Mouse (Mus musculus): ENCODE measurements around the gene Tns4. TPM values are rescaled to one million over a fixed set of nuclear protein-coding genes. Genes with fewer than 3 reads are reported as not detected.
A peak's percentile ranks its signal among the peaks of the same experiment; 100 is the strongest.

Tns4 gene
- total and polyA plus RNA-seq, 2 experiments from 2014 or later: 0.17 to 0.38 TPM

GRCm38 (mm10) chr11:99113111-99113510 lies 24.0 kb upstream of the Tns4 start:
- Histone ChIP-seq H3K9ac (replicated peaks; ENCODE audit: low read length, poor library complexity, severe bottlenecking) (no peak overlapping the region), H3K27me3 (ENCODE audit: insufficient read depth, low read length) (no peaks in the 10 kb centered on the region), H3K4me1 (ENCODE audit: insufficient read depth, low read length) (no peaks in the 10 kb centered on the region), H3K4me3 (ENCODE audit: low read depth, low read length) (no peak overlapping the region), H3K27ac (ENCODE audit: low read depth, low read length) (no peak overlapping the region), H3K9me3 (ENCODE audit: low read length) (no peaks in the 10 kb centered on the region), H3K36me3 (ENCODE audit: insufficient read depth, low read length) (no peaks in the 10 kb centered on the region), H3K4me2 (ENCODE audit: low read depth, low read length, poor library complexity, severe bottlenecking) (no peak overlapping the region)
- ATAC-seq (ENCODE audit: low FRiP score): no peak
- peak; percentile 38 for DNase-seq (ENCODE audit: low spot score)
- TF ChIP-seq CTCF (IDR thresholded peaks at IDR 0.05): no peak
- 5% methylated on average over 3 of the region's 3 CpGs for WGBS

- Histone ChIP-seq H3K36me3 (ENCODE audit: insufficient read depth, low read length) (no peaks in the 10 kb centered on the region), H3K27ac (ENCODE audit: low read depth, low read length) (no peak overlapping the region), H3K9me3 (ENCODE audit: low read length) (no peaks in the 10 kb centered on the region), H3K4me3 (ENCODE audit: low read depth, low read length) (no peak overlapping the region), H3K27me3 (ENCODE audit: insufficient read depth, low read length) (no peaks in the 10 kb centered on the region), H3K9ac (replicated peaks; ENCODE audit: low read length, poor library complexity, severe bottlenecking) (no peak overlapping the region), H3K4me2 (ENCODE audit: low read depth, low read length, poor library complexity, severe bottlenecking) (no peak overlapping the region), H3K4me1 (ENCODE audit: insufficient read depth, low read length) (no peaks in the 10 kb centered on the region)
- TF ChIP-seq CTCF (IDR thresholded peaks at IDR 0.05): no peak
- 15% methylated on average over 5 of the region's 5 CpGs for WGBS
- DNase-seq (ENCODE audit: low spot score) (no peak), ATAC-seq (ENCODE audit: low FRiP score) (no peak)
These were observed 23.6 kb upstream of the Tns4 start for GRCm38 (mm10) chr11:99112700-99113099.

GRCm38 (mm10) chr11:99111631-99112030 lies 22.5 kb upstream of the Tns4 start:
- no peak for ATAC-seq (ENCODE audit: low FRiP score)
- no peak for DNase-seq (ENCODE audit: low spot score)

GRCm38 (mm10) chr11:99111155-99111554 lies 22.0 kb upstream of the Tns4 start:
- DNase-seq (ENCODE audit: low spot score): no peak
- H3K9ac ChIP-seq (replicated peaks; ENCODE audit: low read length, poor library complexity, severe bottlenecking): no peak overlapping the region
- H3K9me3 ChIP-seq (ENCODE audit: low read length): no peaks in the 10 kb centered on the region
- no peak for TF ChIP-seq CTCF (IDR thresholded peaks at IDR 0.05)
- H3K4me1 ChIP-seq (ENCODE audit: insufficient read depth, low read length): no peaks in the 10 kb centered on the region
- no peak overlapping the region for H3K4me2 ChIP-seq (ENCODE audit: low read depth, low read length, poor library complexity, severe bottlenecking)
- no peaks in the 10 kb centered on the region for H3K36me3 ChIP-seq (ENCODE audit: insufficient read depth, low read length)
- no peak overlapping the region for H3K27ac ChIP-seq (ENCODE audit: low read depth, low read length)
- no peak overlapping the region for H3K4me3 ChIP-seq (ENCODE audit: low read depth, low read length)
- WGBS: 64% methylated on average over 11 of the region's 11 CpGs
- no peak for ATAC-seq (ENCODE audit: low FRiP score)
- H3K27me3 ChIP-seq (ENCODE audit: insufficient read depth, low read length): no peaks in the 10 kb centered on the region

More at GRCm38 (mm10) chr11:99111631-99112030, 22.5 kb upstream of the Tns4 start:
- Histone ChIP-seq H3K27ac (ENCODE audit: low read depth, low read length) (no peak overlapping the region), H3K9ac (replicated peaks; ENCODE audit: low read length, poor library complexity, severe bottlenecking) (no peak overlapping the region), H3K4me2 (ENCODE audit: low read depth, low read length, poor library complexity, severe bottlenecking) (no peak overlapping the region), H3K9me3 (ENCODE audit: low read length) (no peaks in the 10 kb centered on the region), H3K4me3 (ENCODE audit: low read depth, low read length) (no peak overlapping the region), H3K4me1 (ENCODE audit: insufficient read depth, low read length) (no peaks in the 10 kb centered on the region), H3K27me3 (ENCODE audit: insufficient read depth, low read length) (no peaks in the 10 kb centered on the region), H3K36me3 (ENCODE audit: insufficient read depth, low read length) (no peaks in the 10 kb centered on the region)
- TF ChIP-seq CTCF (IDR thresholded peaks at IDR 0.05): no peak
- WGBS: 93% methylated on average over 7 of the region's 7 CpGs

GRCm38 (mm10) chr11:99110370-99111110 lies 21.4 kb upstream of the Tns4 start:
- no peak overlapping the region for H3K4me2 ChIP-seq (ENCODE audit: low read depth, low read length, poor library complexity, severe bottlenecking)
- WGBS: 88% methylated on average over 15 of the region's 15 CpGs
- no peak overlapping the region for H3K9ac ChIP-seq (replicated peaks; ENCODE audit: low read length, poor library complexity, severe bottlenecking)
- H3K27ac ChIP-seq (ENCODE audit: low read depth, low read length): no peak overlapping the region
- ATAC-seq (ENCODE audit: low FRiP score) (no peak), DNase-seq (ENCODE audit: low spot score) (no peak)
- no peaks in the 10 kb centered on the region for H3K9me3 ChIP-seq (ENCODE audit: low read length)
- H3K4me3 ChIP-seq (ENCODE audit: low read depth, low read length): no peak overlapping the region
- peak; percentile 23; the same call in 1 of the 2 replicates for TF ChIP-seq CTCF (IDR thresholded peaks at IDR 0.05)
- H3K27me3 ChIP-seq (ENCODE audit: insufficient read depth, low read length): no peaks in the 10 kb centered on the region
- no peaks in the 10 kb centered on the region for H3K4me1 ChIP-seq (ENCODE audit: insufficient read depth, low read length)
- no peaks in the 10 kb centered on the region for H3K36me3 ChIP-seq (ENCODE audit: insufficient read depth, low read length)

GRCm38 (mm10) chr11:99108296-99108695 lies 19.2 kb upstream of the Tns4 start:
- ATAC-seq (ENCODE audit: low FRiP score): no peak

More at GRCm38 (mm10) chr11:99108296-99108695, 19.2 kb upstream of the Tns4 start:
- H3K27ac ChIP-seq (ENCODE audit: low read depth, low read length): no peak overlapping the region
- H3K9ac ChIP-seq (replicated peaks; ENCODE audit: low read length, poor library complexity, severe bottlenecking): no peak overlapping the region
- no peaks in the 10 kb centered on the region for H3K27me3 ChIP-seq (ENCODE audit: insufficient read depth, low read length)
- H3K9me3 ChIP-seq (ENCODE audit: low read length): no peaks in the 10 kb centered on the region
- WGBS: 83% methylated on average over 3 of the region's 3 CpGs
- TF ChIP-seq CTCF (IDR thresholded peaks at IDR 0.05): no peak
- no peak for DNase-seq (ENCODE audit: low spot score)
- no peak overlapping the region for H3K4me2 ChIP-seq (ENCODE audit: low read depth, low read length, poor library complexity, severe bottlenecking)
- no peak overlapping the region for H3K4me3 ChIP-seq (ENCODE audit: low read depth, low read length)
- H3K4me1 ChIP-seq (ENCODE audit: insufficient read depth, low read length): no peaks in the 10 kb centered on the region
- H3K36me3 ChIP-seq (ENCODE audit: insufficient read depth, low read length): no peaks in the 10 kb centered on the region

All from midbrain, postnatal 0 days (tissue).